Mouse (Mus musculus): Measurements from ENCODE around the gene Erbin. TPM values are rescaled to one million over a fixed set of nuclear protein-coding genes. Genes with fewer than 3 reads are reported as not detected.

Gene Erbin
- total RNA-seq, 1 experiment from 2014 or later, result 83.6 TPM

GRCm38 (mm10) chr13:103807464-103807863 lies 112.8 kb downstream of the Erbin start:
- no peak for DNase-seq

GRCm38 (mm10) chr13:103806210-103806851 lies 114.0 kb downstream of the Erbin start:
- DNase-seq, result no peak

- no peak for DNase-seq
Observed at GRCm38 (mm10) chr13:103803721-103804120, 116.6 kb downstream of the Erbin start.

GRCm38 (mm10) chr13:103801021-103801420 lies 119.3 kb downstream of the Erbin start:
- no peak for DNase-seq

GRCm38 (mm10) chr13:103794688-103795543 lies 125.4 kb downstream of the Erbin start:
- no peak for DNase-seq

GRCm38 (mm10) chr13:103779922-103780585 lies 140.3 kb downstream of the Erbin start:
- peak; percentile 49 for DNase-seq

- no peak for DNase-seq
Observed at GRCm38 (mm10) chr13:103777126-103777525, 143.2 kb downstream of the Erbin start.

GRCm38 (mm10) chr13:103774119-103774757 lies 146.1 kb downstream of the Erbin start, which contains the start of gene Srek1:
TSS of gene Srek1 (minus strand) at chr13:103774608.
- DNase-seq, result peak; percentile 95

- no peak for DNase-seq
Observed at GRCm38 (mm10) chr13:103773407-103774118, 146.8 kb downstream of the Erbin start.

- DNase-seq, result no peak
Observed at GRCm38 (mm10) chr13:103772917-103773316, 147.4 kb downstream of the Erbin start.

GRCm38 (mm10) chr13:103770821-103771220 lies 149.5 kb downstream of the Erbin start:
- no peak for DNase-seq

Other genes starting within 250 kb of the Erbin start
- gene Srek1, start 145.9 kb downstream of the Erbin start, total RNA-seq (2021), result 62.1 and 77.2 TPM in 2 replicates
- 21.0 and 26.5 TPM in 2 replicates for gene Nln, start 189.1 kb upstream of the Erbin start, total RNA-seq (2021)
- 7.1 and 9.7 TPM in 2 replicates for gene Sgtb, start 189.2 kb upstream of the Erbin start, total RNA-seq (2021)